ENCODE assay signal across 7 mouse cellular contexts in the genomic region with DNA sequence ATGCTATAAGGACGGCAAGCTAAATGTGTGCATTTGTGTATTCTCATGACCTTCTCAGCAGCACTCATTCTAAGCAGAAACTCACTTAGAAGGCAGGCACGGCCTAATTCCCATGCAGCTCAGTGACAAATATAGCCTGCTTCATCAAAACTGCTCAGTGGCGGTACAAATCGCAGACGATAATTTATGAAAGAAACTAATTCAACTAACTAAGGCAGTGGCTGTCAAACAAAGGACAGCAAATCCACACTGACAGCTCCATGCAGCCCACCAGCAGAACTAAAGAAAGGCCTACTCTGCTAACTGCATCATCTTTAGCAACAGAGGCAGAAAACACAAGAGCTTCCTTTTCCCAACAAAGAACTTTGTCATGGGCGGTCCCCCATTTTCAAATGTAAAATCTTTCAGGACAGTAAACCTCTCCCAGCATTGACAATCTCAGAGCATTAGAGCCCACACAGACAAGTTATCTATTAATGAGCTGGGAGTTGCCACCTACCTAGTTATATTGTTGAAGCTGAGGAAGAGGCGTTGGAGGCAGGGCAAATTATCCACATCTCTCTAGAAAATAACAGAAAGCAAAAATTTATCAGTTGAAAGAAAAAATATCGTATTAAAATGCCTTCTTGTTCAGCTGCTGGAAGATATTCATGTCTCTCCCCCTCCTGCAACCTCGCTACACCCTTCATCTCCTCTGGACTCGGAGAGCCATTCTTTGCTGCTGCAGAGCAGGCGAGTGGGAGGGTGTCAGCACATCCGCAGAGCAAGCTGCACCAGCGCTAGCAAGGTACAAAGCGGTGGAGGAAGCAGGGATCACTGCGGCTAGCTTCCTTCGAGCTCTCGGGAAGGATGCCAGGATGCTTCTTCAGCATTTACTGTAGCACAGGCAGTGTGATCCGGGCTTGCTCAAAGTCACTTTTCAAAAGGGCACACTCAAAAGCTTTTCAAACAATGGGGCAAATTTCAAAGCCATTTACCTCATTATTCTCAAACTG. TPM values are rescaled to one million over a fixed set of nuclear protein-coding genes. Genes with fewer than 3 reads are reported as not detected.
DNase-seq lines count a peak whose midpoint lies in the region.

No protein-coding gene starts in this region.

- peak; percentile 80 for DNase-seq in adrenal gland, adult 2 months
- DNase-seq in cerebellum, adult 11-12 months = peak; percentile 84
- peak; percentile 43 to 51 for DNase-seq in frontal cortex, postnatal 10 days (ENCODE audit: low spot score in 2 of 2)
- DNase-seq in kidney, postnatal 10 days = peak; percentile 84
- peak; percentile 10 for DNase-seq in lung, postnatal 25 days (ENCODE audit: low spot score)
- DNase-seq in right cerebral cortex, adult 2 months (ENCODE audit: low spot score in 2 of 2) = peak; percentile 79 to 80
- no peak for DNase-seq in adipocyte (ENCODE audit: low spot score)

RNA-seq across cellular contexts. Expression of gene Lrrc49, which starts 38.7 kb away (rescaled TPM):
- total RNA-seq in adrenal gland, adult 2 months (2021) = 10 to 100 TPM; 13.8 to 15.7 TPM
- polyA plus RNA-seq in adrenal gland, adult 2 months (2012; rRNA removed) = 2.8 and 2.9 TPM in 2 replicates
